Mouse (Mus musculus): Measurements from ENCODE around the gene Ppp4r3a. TPM values are rescaled to one million over a fixed set of nuclear protein-coding genes. Genes with fewer than 3 reads are reported as not detected.
"Not testable (repeated sequence)": the region's sequence is repeated elsewhere in the genome, so short reads cannot be mapped to it uniquely, and the experiment has no call there.

Ppp4r3a gene
- total RNA-seq, 2 experiments from 2014 or later: 108 to 176 TPM

GRCm38 (mm10) chr12:101015165-101015560 is 68.3 kb downstream of the Ppp4r3a start:
- peak; percentile 51 for ATAC-seq (replicated peaks; ENCODE audit: low FRiP score, low TSS enrichment, poor library complexity, severe bottlenecking)

GRCm38 (mm10) chr12:101014549-101015164 is 68.8 kb downstream of the Ppp4r3a start:
- no peak for ATAC-seq (replicated peaks; ENCODE audit: low FRiP score, low TSS enrichment, poor library complexity, severe bottlenecking)

- ATAC-seq (replicated peaks; ENCODE audit: low FRiP score, low TSS enrichment, poor library complexity, severe bottlenecking): not testable (repeated sequence)
These were observed 69.8 kb downstream of the Ppp4r3a start for GRCm38 (mm10) chr12:101013668-101014067.

- ATAC-seq (replicated peaks; ENCODE audit: low FRiP score, low TSS enrichment, poor library complexity, severe bottlenecking): no peak
These were observed 70.3 kb downstream of the Ppp4r3a start for GRCm38 (mm10) chr12:101013078-101013665.

- no peak for ATAC-seq (replicated peaks; ENCODE audit: low FRiP score, low TSS enrichment, poor library complexity, severe bottlenecking)
These were observed 71.1 kb downstream of the Ppp4r3a start for GRCm38 (mm10) chr12:101012197-101013077.

GRCm38 (mm10) chr12:101011017-101011416 is 72.5 kb downstream of the Ppp4r3a start:
- ATAC-seq (replicated peaks; ENCODE audit: low FRiP score, low TSS enrichment, poor library complexity, severe bottlenecking): no peak

- peak; percentile 49 for ATAC-seq (replicated peaks; ENCODE audit: low FRiP score, low TSS enrichment, poor library complexity, severe bottlenecking)
These were observed 73.2 kb downstream of the Ppp4r3a start for GRCm38 (mm10) chr12:101010148-101010920.

- ATAC-seq (replicated peaks; ENCODE audit: low FRiP score, low TSS enrichment, poor library complexity, severe bottlenecking): no peak
These were observed 74.3 kb downstream of the Ppp4r3a start for GRCm38 (mm10) chr12:101009225-101009624.

- no peak for ATAC-seq (replicated peaks; ENCODE audit: low FRiP score, low TSS enrichment, poor library complexity, severe bottlenecking)
These were observed 74.9 kb downstream of the Ppp4r3a start for GRCm38 (mm10) chr12:101008648-101009047.

- ATAC-seq (replicated peaks; ENCODE audit: low FRiP score, low TSS enrichment, poor library complexity, severe bottlenecking): no peak
These were observed 75.5 kb downstream of the Ppp4r3a start for GRCm38 (mm10) chr12:101007968-101008481.

GRCm38 (mm10) chr12:101007427-101007826 is 76.1 kb downstream of the Ppp4r3a start:
- ATAC-seq (replicated peaks; ENCODE audit: low FRiP score, low TSS enrichment, poor library complexity, severe bottlenecking): peak; percentile 23; the same call in 1 of the 2 replicates

GRCm38 (mm10) chr12:101005665-101006420 is 77.7 kb downstream of the Ppp4r3a start:
- ATAC-seq (replicated peaks; ENCODE audit: low FRiP score, low TSS enrichment, poor library complexity, severe bottlenecking): no peak

- no peak for ATAC-seq (replicated peaks; ENCODE audit: low FRiP score, low TSS enrichment, poor library complexity, severe bottlenecking)
These were observed 78.5 kb downstream of the Ppp4r3a start for GRCm38 (mm10) chr12:101004982-101005381.

- no peak for ATAC-seq (replicated peaks; ENCODE audit: low FRiP score, low TSS enrichment, poor library complexity, severe bottlenecking)
These were observed 80.5 kb downstream of the Ppp4r3a start for GRCm38 (mm10) chr12:101002801-101003513.

GRCm38 (mm10) chr12:100999061-100999954 is 84.2 kb downstream of the Ppp4r3a start:
- peak; percentile 70 for ATAC-seq (replicated peaks; ENCODE audit: low FRiP score, low TSS enrichment, poor library complexity, severe bottlenecking)

GRCm38 (mm10) chr12:100998564-100998962 is 84.9 kb downstream of the Ppp4r3a start:
- ATAC-seq (replicated peaks; ENCODE audit: low FRiP score, low TSS enrichment, poor library complexity, severe bottlenecking): peak; percentile 12
